Mouse (Mus musculus): ENCODE measurements around the gene Wscd2. TPM values are rescaled to one million over a fixed set of nuclear protein-coding genes. Genes with fewer than 3 reads are reported as not detected.

The Wscd2 gene
- total and polyA plus RNA-seq, 3 experiments = not detected

DNA sequence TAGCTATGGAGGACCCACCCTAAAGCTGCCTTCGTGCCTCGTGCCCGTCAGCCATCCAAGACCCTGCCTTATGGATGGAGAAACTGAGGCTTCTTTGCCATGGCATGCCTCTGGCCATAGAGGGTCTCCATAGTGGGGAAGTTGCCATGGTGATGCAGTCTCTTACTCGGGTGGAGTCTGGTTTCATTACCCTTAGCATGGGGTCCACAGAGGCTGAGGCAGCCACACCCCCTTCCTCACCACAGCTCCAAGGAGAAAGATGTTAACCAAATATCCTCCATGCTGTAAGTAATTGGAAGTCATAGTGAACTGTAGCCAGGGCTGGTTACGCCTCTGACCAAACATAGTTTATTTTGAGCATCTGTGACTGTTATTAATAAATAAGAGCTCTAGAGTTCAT, 21.5 kb upstream of the Wscd2 start:
- Histone ChIP-seq H3K4me1 (ENCODE audit: control insufficient read depth in 1 of 2, insufficient read depth in 2 of 2, low read length in 2 of 2) (no peaks in the 10 kb centered on the region), H3K4me3 (ENCODE audit: control insufficient read depth in 1 of 2, insufficient read depth in 1 of 2, low read depth in 2 of 2, low read length in 2 of 2) (no peak overlapping the region), H3K27ac (ENCODE audit: control insufficient read depth, low read depth, low read length) (no peak overlapping the region), H3K27me3 (ENCODE audit: control insufficient read depth in 1 of 2, insufficient read depth in 2 of 2, low read length in 2 of 2) (no peaks in the 10 kb centered on the region), H3K9ac (ENCODE audit: control insufficient read depth, low read depth, low read length, poor library complexity, severe bottlenecking) (no peak overlapping the region), H3K36me3 (ENCODE audit: control insufficient read depth in 1 of 2, insufficient read depth in 2 of 2, low read length in 2 of 2) (no peaks in the 10 kb centered on the region), H3K79me2 (ENCODE audit: control insufficient read depth, insufficient read depth, low read length, poor library complexity) (no peaks in the 10 kb centered on the region), H3K9me3 (replicated peaks; ENCODE audit: insufficient read depth, low read length) (no peaks in the 10 kb centered on the region)
- DNase-seq (ENCODE audit: low read depth, low spot score) = no peak
- no peak for TF ChIP-seq GATA1 (IDR thresholded peaks at IDR 0.05; ENCODE audit: low read depth, low read length)
- no peak for TF ChIP-seq NELFE (IDR thresholded peaks at IDR 0.05; ENCODE audit: low read depth, low read length)

DNA sequence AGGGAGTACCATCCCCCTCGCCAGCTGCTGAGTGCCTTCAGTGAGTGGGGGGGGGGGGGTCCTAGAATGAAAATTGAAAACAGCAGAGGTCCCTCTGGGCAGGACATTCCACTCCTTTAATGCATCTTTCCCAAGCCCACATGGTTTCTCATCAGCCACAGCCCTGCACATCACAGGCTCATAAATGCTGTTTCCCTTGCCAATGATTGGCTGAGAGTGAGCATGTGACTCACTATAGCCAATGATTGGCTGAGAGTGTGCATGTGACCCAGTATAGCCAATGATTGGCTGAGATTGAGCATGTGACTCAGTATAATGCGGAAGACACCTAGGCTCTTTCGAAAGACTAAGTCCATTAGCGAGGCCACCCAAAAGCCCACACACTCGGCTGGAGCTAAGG, 20.9 kb upstream of the Wscd2 start:
- H3K27me3 ChIP-seq (ENCODE audit: control insufficient read depth in 1 of 2, insufficient read depth in 2 of 2, low read length in 2 of 2) = no peaks in the 10 kb centered on the region
- no peak overlapping the region for H3K27ac ChIP-seq (ENCODE audit: control insufficient read depth, low read depth, low read length)
- no peaks in the 10 kb centered on the region for H3K79me2 ChIP-seq (ENCODE audit: control insufficient read depth, insufficient read depth, low read length, poor library complexity)
- H3K36me3 ChIP-seq (ENCODE audit: control insufficient read depth in 1 of 2, insufficient read depth in 2 of 2, low read length in 2 of 2) = no peaks in the 10 kb centered on the region
- no peak overlapping the region for H3K9ac ChIP-seq (ENCODE audit: control insufficient read depth, low read depth, low read length, poor library complexity, severe bottlenecking)
- DNase-seq (ENCODE audit: low read depth, low spot score) = no peak
- H3K4me1 ChIP-seq (ENCODE audit: control insufficient read depth in 1 of 2, insufficient read depth in 2 of 2, low read length in 2 of 2) = no peaks in the 10 kb centered on the region
- no peaks in the 10 kb centered on the region for H3K9me3 ChIP-seq (replicated peaks; ENCODE audit: insufficient read depth, low read length)
- H3K4me3 ChIP-seq (ENCODE audit: control insufficient read depth in 1 of 2, insufficient read depth in 1 of 2, low read depth in 2 of 2, low read length in 2 of 2) = no peak overlapping the region
- TF ChIP-seq POLR2A (IDR thresholded peaks at IDR 0.05; ENCODE audit: control insufficient read depth in 1 of 2, insufficient read depth in 1 of 2, low read depth in 1 of 2, low read length in 2 of 2, poor library complexity in 1 of 2) = no peak
- TF ChIP-seq GATA1 (IDR thresholded peaks at IDR 0.05; ENCODE audit: low read depth, low read length) = no peak
- no peak for TF ChIP-seq RCOR1 (IDR thresholded peaks at IDR 0.05; ENCODE audit: low read depth, low read length)
- TF ChIP-seq ZNF384 (IDR thresholded peaks at IDR 0.05; ENCODE audit: low read depth, low read length) = no peak
- TF ChIP-seq BHLHE40 (IDR thresholded peaks at IDR 0.05; ENCODE audit: borderline replicate concordance, low read depth, low read length) = no peak
- TF ChIP-seq ZMIZ1 (IDR thresholded peaks at IDR 0.05; ENCODE audit: low read depth, low read length) = no peak
- no peak for TF ChIP-seq MXI1 (IDR thresholded peaks at IDR 0.05; ENCODE audit: low read depth, low read length)
- no peak for TF ChIP-seq POLR2AphosphoS5 (IDR thresholded peaks at IDR 0.05; ENCODE audit: borderline replicate concordance, low read depth, low read length)
- no peak for TF ChIP-seq MAFK (IDR thresholded peaks at IDR 0.05; ENCODE audit: borderline replicate concordance, low read depth, low read length)
- TF ChIP-seq NRF1 (IDR thresholded peaks at IDR 0.05; ENCODE audit: insufficient read depth, low read depth, low read length, poor library complexity, severe bottlenecking) = no peak
- TF ChIP-seq SIN3A (IDR thresholded peaks at IDR 0.05; ENCODE audit: low read length) = no peak
- no peak for TF ChIP-seq UBTF (IDR thresholded peaks at IDR 0.05; ENCODE audit: borderline replicate concordance, insufficient read depth, low read depth, low read length)
- TF ChIP-seq RAD21 (IDR thresholded peaks at IDR 0.05; ENCODE audit: low read depth, low read length) = no peak
- TF ChIP-seq MYB (IDR thresholded peaks at IDR 0.05; ENCODE audit: low read depth, low read length) = no peak
- TF ChIP-seq POLR2AphosphoS2 (IDR thresholded peaks at IDR 0.05; ENCODE audit: low read length) = no peak
- no peak for TF ChIP-seq MEF2A (IDR thresholded peaks at IDR 0.05; ENCODE audit: extremely low read depth, insufficient replicate concordance, low read depth, low read length, poor library complexity, severe bottlenecking)
- TF ChIP-seq JUND (IDR thresholded peaks at IDR 0.05; ENCODE audit: low read depth, low read length) = no peak
- TF ChIP-seq TBP (IDR thresholded peaks at IDR 0.05; ENCODE audit: low read depth, low read length) = no peak
- TF ChIP-seq ETS1 (IDR thresholded peaks at IDR 0.05; ENCODE audit: low read depth, low read length) = no peak
- no peak for TF ChIP-seq USF2 (IDR thresholded peaks at IDR 0.05; ENCODE audit: borderline replicate concordance in 1 of 2, insufficient read depth in 1 of 2, low read depth in 1 of 2, low read length in 2 of 2)
